In the genomic region with DNA sequence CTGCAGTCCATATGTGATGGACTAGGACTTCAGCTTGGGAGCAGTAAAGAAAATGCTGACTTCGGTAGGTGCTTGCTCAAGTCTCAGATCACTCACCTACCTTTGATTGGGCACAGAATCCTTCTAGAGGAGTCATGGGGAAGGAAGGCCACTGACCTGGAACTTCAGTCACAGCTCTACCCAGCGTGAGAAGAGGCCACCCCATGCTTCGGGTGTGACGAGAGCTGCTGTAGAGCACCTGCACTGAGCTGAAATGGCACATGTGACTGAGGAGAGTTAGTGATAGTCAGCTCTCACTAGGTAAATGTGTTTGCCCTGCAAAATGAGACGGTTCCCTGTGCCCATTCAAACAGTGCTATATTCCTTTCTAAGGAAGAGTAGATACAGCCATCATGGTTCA, we compare ENCODE assay signal across 23 mouse cellular contexts. TPM values are rescaled to one million over a fixed set of nuclear protein-coding genes. Genes with fewer than 3 reads are reported as not detected.
"Had no signal": no experiment of that assay in that cellular context is flagged by ENCODE, and none has a peak within 500 bp of the region (broad histone marks: within the 10 kb centered on the region; RNA-seq: fewer than 3 reads in every experiment).

No protein-coding gene starts in this region.

- H3K4me3 ChIP-seq: midbrain, embryonic 10.5 days; midbrain, embryonic 13.5 days; myocyte; neural tube, embryonic 13.5 days; neural tube, embryonic 15.5 days had no signal

- H3K9ac ChIP-seq: lung, embryonic 14.5 days; midbrain, embryonic 13.5 days; neural tube, embryonic 13.5 days; neural tube, embryonic 15.5 days had no signal

- H3K27me3 ChIP-seq: midbrain, embryonic 13.5 days; neural tube, embryonic 13.5 days; neural tube, embryonic 15.5 days had no signal

- DNase-seq: lung, adult 18-20 months; lung, embryonic 14.5 days; lung, postnatal 10 days; lung, postnatal 4 days; retina, postnatal 1 day; right cerebral cortex, adult 18-20 months; right cerebral cortex, postnatal 25 days; right cerebral cortex, postnatal 4 days; spleen, adult 18-20 months; thymus, adult 18-20 months; thymus, postnatal 14 days; thymus, postnatal 36 days had no signal

- H3K4me1 ChIP-seq: midbrain, embryonic 10.5 days; midbrain, embryonic 13.5 days; neural tube, embryonic 13.5 days had no signal

- H3K4me2 ChIP-seq: lung, embryonic 14.5 days; midbrain, embryonic 13.5 days; neural tube, embryonic 13.5 days; neural tube, embryonic 15.5 days had no signal

- H3K9me3 ChIP-seq: neural tube, embryonic 15.5 days had no signal

- H3K27ac ChIP-seq: midbrain, embryonic 10.5 days; midbrain, embryonic 13.5 days; neural tube, embryonic 13.5 days; neural tube, embryonic 15.5 days had no signal

- ATAC-seq: midbrain, embryonic 13.5 days; midbrain, embryonic 16.5 days had no signal

RNA-seq across cellular contexts. Expression of a gene that starts 51.2 kb away (rescaled TPM):
- total RNA-seq: megakaryocyte, adult 5-6 weeks; megakaryocyte-erythroid progenitor cell, adult 5-6 weeks had no signal
- polyA plus RNA-seq: lung, embryonic 14.5 days; lung, embryonic 16.5 days; midbrain, embryonic 10.5 days; midbrain, embryonic 13.5 days; neural tube, embryonic 11.5 days; neural tube, embryonic 13.5 days; stomach, embryonic 14.5 days had no signal
